Mouse (Mus musculus) hindbrain, embryonic 16.5 days (tissue): ENCODE measurements at regions not wholly inside any gene's neighbourhood (a gene's known extent, or its start where the extent isn't known, plus 50 kb on each side); places are given as distances from the start of the nearest gene placed in this dataset.

ENCODE experiments used
- ATAC-seq: fragments of 200-750 bp; cut with Nextera tagmentation; 2 replicates; pipeline ENCODE4 v1.8.0; 2017; ENCODE audit warnings: moderate TSS enrichment, moderate library complexity
- H3K27ac ChIP-seq: fragments of 300-500 bp; sonication (generic); 2 replicates; pipeline ENCODE4 v1.5.1; 2014; ENCODE audit warnings: low read depth, mild to moderate bottlenecking, control low read depth, low read length, moderate library complexity
- H3K27me3 ChIP-seq: fragments of 300-500 bp; sonication (generic); replicated peaks from 2 replicates; pipeline ENCODE4 v1.6.1; 2014; ENCODE audit warnings: low read length; ENCODE audit not compliant: control insufficient read depth, insufficient read depth
- H3K36me3 ChIP-seq: fragments of 300-500 bp; sonication (generic); 2 replicates; pipeline ENCODE4 v1.6.1; 2014; ENCODE audit warnings: mild to moderate bottlenecking, low read length, moderate library complexity, mixed read lengths; ENCODE audit not compliant: control insufficient read depth, insufficient read depth
- H3K4me1 ChIP-seq: fragments of 300-500 bp; sonication (generic); 2 replicates; pipeline ENCODE4 v1.6.1; 2014; ENCODE audit warnings: low read depth, low read length; ENCODE audit not compliant: control insufficient read depth, insufficient read depth
- H3K4me2 ChIP-seq: fragments of 300-500 bp; sonication (generic); 2 replicates; pipeline ENCODE4 v1.6.1; 2014; ENCODE audit warnings: mild to moderate bottlenecking, low read length, control low read depth, moderate library complexity
- H3K4me3 ChIP-seq: fragments of 300-500 bp; sonication (generic); 2 replicates; pipeline ENCODE4 v1.5.1; 2014; ENCODE audit warnings: mild to moderate bottlenecking, low read length, control low read depth, moderate library complexity
- H3K9ac ChIP-seq: fragments of 300-500 bp; sonication (generic); 2 replicates; pipeline ENCODE4 v1.6.1; 2014; ENCODE audit warnings: low read depth, mild to moderate bottlenecking, control low read depth, low read length, moderate library complexity
- H3K9me3 ChIP-seq: fragments of 300-500 bp; sonication (generic); 2 replicates; pipeline ENCODE4 v1.6.1; 2014; ENCODE audit warnings: mild to moderate bottlenecking, low read length, moderate library complexity; ENCODE audit not compliant: control insufficient read depth
- WGBS: fragments of 180-500 bp; shearing (Covaris S2); extraction: QIAGEN DNeasy Blood & Tissue Kit; methylation state at CpG from one replicate; pipeline ENCODE4 v1.1.7; 2014; 5-methylcytosine and 5-hydroxymethylcytosine counted together

GRCm38 (mm10) chr7:136379741-136380140 is 514.7 kb upstream of the Mgmt start:
- Histone ChIP-seq H3K27me3 (no peaks in the 10 kb centered on the region), H3K9me3 (no peaks in the 10 kb centered on the region), H3K9ac (no peak overlapping the region), H3K4me1 (peaks cover 2% of the 10 kb centered on the region; the same call in 1 of the 2 replicates), H3K4me2 (no peak overlapping the region), H3K4me3 (no peak overlapping the region), H3K27ac (no peak overlapping the region), H3K36me3 (no peaks in the 10 kb centered on the region)
- 85% methylated on average over 3 of the region's 3 CpGs for WGBS
- ATAC-seq = no peak

- Histone ChIP-seq H3K27me3 (no peaks in the 10 kb centered on the region), H3K36me3 (no peaks in the 10 kb centered on the region), H3K9me3 (no peaks in the 10 kb centered on the region), H3K4me2 (no peak overlapping the region), H3K4me1 (peaks cover 2% of the 10 kb centered on the region; the same call in 1 of the 2 replicates), H3K9ac (no peak overlapping the region), H3K27ac (no peak overlapping the region), H3K4me3 (no peak overlapping the region)
- WGBS = 80% methylated on average over 2 of the region's 2 CpGs
- no peak for ATAC-seq
Measured at GRCm38 (mm10) chr7:136383296-136383695, 511.1 kb upstream of the Mgmt start.

- no peaks in the 10 kb centered on the region for H3K27me3 ChIP-seq
- H3K4me1 ChIP-seq = no peaks in the 10 kb centered on the region
- H3K4me3 ChIP-seq = no peak overlapping the region
- no peak overlapping the region for H3K9ac ChIP-seq
- no peaks in the 10 kb centered on the region for H3K36me3 ChIP-seq
- 93% methylated on average over 4 of the region's 4 CpGs for WGBS
- no peak overlapping the region for H3K27ac ChIP-seq
- H3K4me2 ChIP-seq = no peak overlapping the region
- no peak for ATAC-seq
- no peaks in the 10 kb centered on the region for H3K9me3 ChIP-seq
Measured at GRCm38 (mm10) chr7:136387736-136388135, 506.7 kb upstream of the Mgmt start.

- ATAC-seq = no peak
- no peaks in the 10 kb centered on the region for H3K27me3 ChIP-seq
- H3K4me1 ChIP-seq = no peaks in the 10 kb centered on the region
- 70% methylated on average over 8 of the region's 8 CpGs for WGBS
- H3K9ac ChIP-seq = no peak overlapping the region
- no peak overlapping the region for H3K4me2 ChIP-seq
- no peaks in the 10 kb centered on the region for H3K9me3 ChIP-seq
- H3K27ac ChIP-seq = no peak overlapping the region
- no peaks in the 10 kb centered on the region for H3K36me3 ChIP-seq
- H3K4me3 ChIP-seq = no peak overlapping the region
Measured at GRCm38 (mm10) chr7:136390066-136390465, 504.3 kb upstream of the Mgmt start.

GRCm38 (mm10) chr7:136393454-136393853 is 501.0 kb upstream of the Mgmt start:
- no peak for ATAC-seq
- WGBS = 57% methylated on average over 6 of the region's 6 CpGs
- no peaks in the 10 kb centered on the region for H3K9me3 ChIP-seq
- no peak overlapping the region for H3K4me2 ChIP-seq
- no peaks in the 10 kb centered on the region for H3K27me3 ChIP-seq
- H3K36me3 ChIP-seq = no peaks in the 10 kb centered on the region
- no peak overlapping the region for H3K27ac ChIP-seq
- H3K4me3 ChIP-seq = no peak overlapping the region
- no peak overlapping the region for H3K9ac ChIP-seq
- H3K4me1 ChIP-seq = no peaks in the 10 kb centered on the region

GRCm38 (mm10) chr7:136395838-136396237 is 498.6 kb upstream of the Mgmt start:
- Histone ChIP-seq H3K27me3 (no peaks in the 10 kb centered on the region), H3K4me2 (no peak overlapping the region), H3K4me1 (no peaks in the 10 kb centered on the region), H3K27ac (no peak overlapping the region), H3K9ac (no peak overlapping the region), H3K9me3 (no peaks in the 10 kb centered on the region), H3K36me3 (no peaks in the 10 kb centered on the region), H3K4me3 (no peak overlapping the region)
- ATAC-seq = peak; percentile 81
- 27% methylated on average over 2 of the region's 2 CpGs for WGBS

- H3K4me2 ChIP-seq = no peak overlapping the region
- no peaks in the 10 kb centered on the region for H3K9me3 ChIP-seq
- H3K9ac ChIP-seq = no peak overlapping the region
- ATAC-seq = no peak
- no peaks in the 10 kb centered on the region for H3K4me1 ChIP-seq
- H3K27ac ChIP-seq = no peak overlapping the region
- 88% methylated on average over 4 of the region's 4 CpGs for WGBS
- no peak overlapping the region for H3K4me3 ChIP-seq
- no peaks in the 10 kb centered on the region for H3K36me3 ChIP-seq
- no peaks in the 10 kb centered on the region for H3K27me3 ChIP-seq
Measured at GRCm38 (mm10) chr7:136397101-136397500, 497.3 kb upstream of the Mgmt start.

GRCm38 (mm10) chr7:136402688-136403597 is 491.5 kb upstream of the Mgmt start:
- Histone ChIP-seq H3K27ac (no peak overlapping the region), H3K27me3 (no peaks in the 10 kb centered on the region), H3K9me3 (no peaks in the 10 kb centered on the region), H3K4me3 (no peak overlapping the region), H3K36me3 (no peaks in the 10 kb centered on the region), H3K4me2 (no peak overlapping the region), H3K9ac (no peak overlapping the region), H3K4me1 (peaks cover 4% of the 10 kb centered on the region)
- no peak for ATAC-seq
- 79% methylated on average over 8 of the region's 8 CpGs for WGBS

GRCm38 (mm10) chr7:136405391-136405790 is 489.0 kb upstream of the Mgmt start:
- Histone ChIP-seq H3K27ac (no peak overlapping the region), H3K4me2 (no peak overlapping the region), H3K27me3 (no peaks in the 10 kb centered on the region; the same call in 1 of the 2 replicates), H3K4me3 (no peak overlapping the region), H3K9ac (no peak overlapping the region), H3K36me3 (no peaks in the 10 kb centered on the region), H3K4me1 (peaks cover 4% of the 10 kb centered on the region), H3K9me3 (no peaks in the 10 kb centered on the region)
- no peak for ATAC-seq
- 48% methylated on average over 8 of the region's 8 CpGs for WGBS
